Mouse (Mus musculus): ENCODE measurements around the gene Il1rap. TPM values are rescaled to one million over a fixed set of nuclear protein-coding genes. Genes with fewer than 3 reads are reported as not detected.

The Il1rap gene
- total RNA-seq, 1 experiment from 2014 or later, result 16.9 TPM

GRCm38 (mm10) chr16:26728139-26728538 lies 146.6 kb downstream of the Il1rap start:
- DNase-seq, result no peak

- DNase-seq, result no peak
Measured at GRCm38 (mm10) chr16:26730941-26731340, 149.4 kb downstream of the Il1rap start.

- DNase-seq, result no peak
Measured at GRCm38 (mm10) chr16:26732566-26732965, 151.1 kb downstream of the Il1rap start.

GRCm38 (mm10) chr16:26755381-26756155 lies 174.1 kb downstream of the Il1rap start:
- no peak for DNase-seq

GRCm38 (mm10) chr16:26775976-26776375 lies 194.5 kb downstream of the Il1rap start:
- DNase-seq, result no peak

GRCm38 (mm10) chr16:26777132-26777531 lies 195.6 kb downstream of the Il1rap start:
- DNase-seq, result no peak

Other genes starting within 250 kb of the Il1rap start
- gene Cldn1, start 209.9 kb upstream of the Il1rap start, total RNA-seq (2021), result 5.2 and 8.0 TPM in 2 replicates
- gene Cldn16, start 118.6 kb upstream of the Il1rap start, total RNA-seq (2021), result not detected in 2 replicates
- 0.30 TPM in 1 of 2 replicates, not detected in the other for gene Tmem207, start 54.9 kb upstream of the Il1rap start, total RNA-seq (2021)